8 mouse cellular contexts compared by ENCODE assay signal in genomic region chr13:100854174-100854573, GRCm38 (mm10). TPM values are rescaled to one million over a fixed set of nuclear protein-coding genes. Genes with fewer than 3 reads are reported as not detected.
A peak's percentile ranks its signal among the peaks of the same experiment; 100 is the strongest.
DNase-seq lines count a peak whose midpoint lies in the region; TF ChIP-seq lines count a peak whose summit lies in the region.

No protein-coding gene starts in this region.

- 54% methylated on average over 4 of the region's 4 CpGs for WGBS in thymus, adult 2 months

- no peak for TF ChIP-seq CTCF in thymus, adult 2 months (IDR thresholded peaks at IDR 0.05; ENCODE audit: borderline replicate concordance, control insufficient read depth, extremely low read depth, insufficient read depth, low read length, poor library complexity)

- no peaks in the 10 kb centered on the region for H3K4me1 ChIP-seq in thymus, adult 2 months (replicated peaks; ENCODE audit: control insufficient read depth, insufficient read depth, low read length)

- H3K36me3 ChIP-seq in thymus, adult 2 months (ENCODE audit: control insufficient read depth, insufficient read depth, low read length), result no peaks in the 10 kb centered on the region
- H3K36me3 ChIP-seq in splenic B cell, adult 2 months (ENCODE audit: control insufficient read depth, insufficient read depth, low read length, poor library complexity, severe bottlenecking), result no peaks in the 10 kb centered on the region

- H3K4me3 ChIP-seq in thymus, adult 2 months (ENCODE audit: control insufficient read depth, insufficient read depth, low read length), result no peak overlapping the region

- DNase-seq in gastrocnemius, postnatal 10 days, result peak; percentile 15
- no peak for DNase-seq in gastrocnemius, postnatal 14 days
- peak; percentile 38 for DNase-seq in thymus, adult 2 months
- DNase-seq in thymus, postnatal 36 days, result no peak
- peak; percentile 60 to 72 for DNase-seq in cerebellum, postnatal 10 days
- peak; percentile 46 for DNase-seq in kidney, postnatal 14 days
- DNase-seq in splenic B cell, adult 2 months (ENCODE audit: low read depth, low spot score), result peak; percentile 77
- DNase-seq in urinary bladder, adult 18-20 months (ENCODE audit: low spot score in 2 of 2), result no peak

- no peak overlapping the region for H3K27ac ChIP-seq in thymus, adult 2 months (ENCODE audit: control insufficient read depth, insufficient read depth, low read length)

- no peak for TF ChIP-seq POLR2A in thymus, adult 2 months (IDR thresholded peaks at IDR 0.05; ENCODE audit: control insufficient read depth, extremely low read depth, insufficient read depth, low read length, poor library complexity)

- H3K27me3 ChIP-seq in thymus, adult 2 months (ENCODE audit: control insufficient read depth, insufficient read depth, low read length), result no peaks in the 10 kb centered on the region
- H3K27me3 ChIP-seq in splenic B cell, adult 2 months (ENCODE audit: control insufficient read depth, insufficient read depth, low read length, poor library complexity, severe bottlenecking), result no peaks in the 10 kb centered on the region; the same call in 1 of the 2 replicates

- intact Hi-C loops in gastrocnemius, postnatal 14 days (cut with DNase I; ENCODE audit: low total_unique reads), result no loop called here

RNA-seq across cellular contexts. Expression of gene Slc30a5, which starts 20.9 kb away (rescaled TPM):
- 10 to 100 TPM; 19.1 to 23.5 TPM for total RNA-seq in gastrocnemius, postnatal 10 days (2021)
- total RNA-seq in gastrocnemius, postnatal 14 days (2021), result 10 to 100 TPM; 14.9 to 15.6 TPM
- polyA plus RNA-seq in thymus, adult 2 months (2012; rRNA removed), result 31.4 and 33.4 TPM in 2 replicates

Comparison
In these comparisons a context has a peak if more than half of its experiments do, and no peak if none do; other contexts are left out.
1. DNase-seq: peak in gastrocnemius, postnatal 10 days (single experiment), thymus, adult 2 months (single experiment), cerebellum, postnatal 10 days (2 of 2), kidney, postnatal 14 days (single experiment) and splenic B cell, adult 2 months (single experiment); none in gastrocnemius, postnatal 14 days (single experiment), thymus, postnatal 36 days (0 of 2) and urinary bladder, adult 18-20 months (0 of 2).